Mouse (Mus musculus): ENCODE data around the gene Qtrt2.

DNA sequence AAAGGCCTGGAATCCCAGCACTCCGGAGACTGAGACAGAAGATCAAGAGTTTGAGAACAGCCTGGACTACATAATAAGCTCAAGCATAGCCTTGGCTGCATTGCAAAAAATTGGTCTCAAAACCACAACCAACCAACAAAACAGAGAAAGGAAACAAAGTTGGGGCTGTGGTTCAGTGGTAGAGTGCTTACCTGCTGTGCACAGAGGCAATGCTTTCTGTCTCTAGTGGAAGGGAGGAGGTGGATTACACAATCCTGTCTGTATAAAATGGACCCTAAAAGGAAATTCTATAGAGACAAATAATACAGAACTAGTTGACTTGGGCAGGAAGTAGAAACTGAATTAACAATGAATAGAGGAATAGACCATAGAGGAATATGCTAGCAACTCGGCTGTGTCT is 94.7 kb downstream of the Qtrt2 start:
- TF ChIP-seq CTCF (conservative IDR thresholded peaks at IDR 0.05; ENCODE audit: insufficient read depth, insufficient read length, low read depth, low read length) (no peak), POLR2A (IDR thresholded peaks at IDR 0.05; ENCODE audit: low read depth, low read length) (no peak)

All from kidney, adult 2 months (tissue).